Mouse (Mus musculus): ENCODE data around the gene Tcp11. TPM values are rescaled to one million over a fixed set of nuclear protein-coding genes. Genes with fewer than 3 reads are reported as not detected.

The Tcp11 gene
- polyA plus RNA-seq (2012; rRNA removed) (2.8 and 3.6 TPM in 2 replicates), polyA plus RNA-seq (2014; fragmentation: Nextera tagmentation; extraction: Ambion mirVana) (0.70 and 1.0 TPM in 2 replicates)

DNA sequence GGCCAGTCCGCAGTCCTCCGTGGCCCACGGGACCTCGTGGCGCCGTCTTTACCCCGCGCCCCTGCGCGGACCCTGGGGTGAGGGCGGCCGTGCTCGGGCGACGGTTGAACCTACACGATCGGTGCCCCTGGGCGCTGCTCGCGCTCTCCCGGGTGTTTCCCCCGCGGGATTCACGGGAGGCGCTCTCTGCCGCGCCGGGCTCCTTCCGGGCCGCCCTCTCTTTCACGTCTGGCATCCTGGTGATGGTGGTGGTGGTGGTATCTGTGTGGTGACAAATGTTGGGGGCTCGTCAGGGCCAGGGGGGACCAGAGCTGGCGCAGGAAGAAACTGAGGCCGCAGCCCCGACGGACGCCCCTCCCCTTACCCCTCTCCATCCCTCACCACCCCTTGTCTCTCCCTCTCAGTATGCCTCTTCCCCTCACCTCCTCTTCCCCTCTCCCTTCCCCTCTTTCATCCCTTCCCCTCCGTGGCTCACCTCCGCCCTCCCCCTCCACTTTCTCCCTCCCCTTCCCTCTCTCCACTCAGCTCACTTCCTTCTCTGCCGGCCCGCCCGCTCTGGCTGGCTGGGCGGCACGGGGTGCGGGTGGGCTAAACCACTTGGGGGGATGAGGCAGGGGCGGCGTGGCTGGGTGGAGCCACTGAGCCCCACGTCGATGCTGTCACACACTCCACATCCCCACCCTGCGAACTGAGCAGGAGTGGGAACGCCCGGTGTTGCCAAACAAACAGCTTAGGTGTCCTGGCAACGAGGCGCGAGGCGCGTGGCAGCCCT lies at the start of gene Tcp11:
Tcp11 (minus strand) TSS at position 595 of the 772 bp plus-strand sequence.
- DNase-seq (ENCODE audit: low spot score) (peak; percentile 76), ATAC-seq (ENCODE audit: low FRiP score, low read depth) (peak; percentile 85)
- Histone ChIP-seq H3K9ac (ENCODE audit: low read depth, low read length, severe bottlenecking) (peak within 1 kb of the TSS; percentile 65), H3K36me3 (ENCODE audit: control insufficient read depth, insufficient read depth, low read length) (no peaks in the 10 kb centered on the region), H3K4me1 (ENCODE audit: control insufficient read depth, insufficient read depth, low read length) (peaks cover 2% of the 10 kb centered on the region; the same call in 1 of the 2 replicates), H3K4me2 (replicated peaks; ENCODE audit: low read depth, low read length, severe bottlenecking) (peak within 1 kb of the TSS; percentile 100), H3K27ac (replicated peaks; ENCODE audit: low read depth, low read length) (no peak within 1 kb of the TSS), H3K4me3 (replicated peaks; ENCODE audit: low read length) (peak within 1 kb of the TSS; percentile 60), H3K9me3 (ENCODE audit: control insufficient read depth, low read length) (no peaks in the 10 kb centered on the region), H3K27me3 (ENCODE audit: control insufficient read depth, insufficient read depth, low read length) (no peaks in the 10 kb centered on the region)
- under 1% methylated on average over 40 of the region's 57 CpGs for WGBS
- no peak for TF ChIP-seq POLR2A (IDR thresholded peaks at IDR 0.05; ENCODE audit: borderline replicate concordance, extremely low read depth, insufficient read depth, insufficient read length)

- no peak for DNase-seq (ENCODE audit: low spot score)
- WGBS, result 93% methylated on average over 5 of the region's 5 CpGs
- TF ChIP-seq POLR2A (IDR thresholded peaks at IDR 0.05; ENCODE audit: borderline replicate concordance, extremely low read depth, insufficient read depth, insufficient read length), result no peak
Measured at GRCm38 (mm10) chr17:28129796-28130195, 49.4 kb upstream of the Tcp11 start.

DNA sequence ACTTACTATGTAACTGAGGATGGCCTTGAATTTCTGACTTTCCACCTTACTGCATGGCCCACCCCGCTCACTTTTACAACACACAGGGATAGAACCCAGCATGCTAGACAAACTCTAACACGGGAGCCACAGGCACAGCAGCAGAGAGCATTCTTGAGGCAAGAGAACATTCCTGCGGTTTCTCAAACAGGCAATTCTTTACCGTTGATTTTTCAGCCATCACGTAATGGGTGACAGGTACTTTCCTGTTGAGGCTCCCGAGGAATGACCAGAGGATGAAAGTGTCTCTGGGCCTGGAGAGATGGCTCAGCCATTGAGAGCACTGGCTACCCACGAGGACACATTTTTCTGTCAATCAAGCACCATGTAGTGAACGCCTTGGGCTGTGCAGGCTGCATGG lies 43.9 kb upstream of the Tcp11 start:
- H3K36me3 ChIP-seq (ENCODE audit: control insufficient read depth, insufficient read depth, low read length), result no peaks in the 10 kb centered on the region
- H3K9me3 ChIP-seq (ENCODE audit: control insufficient read depth, low read length), result no peaks in the 10 kb centered on the region
- 63% methylated on average over 8 of the region's 8 CpGs for WGBS
- DNase-seq (ENCODE audit: low spot score) (no peak), ATAC-seq (ENCODE audit: low FRiP score, low read depth) (no peak)
- TF ChIP-seq POLR2A (IDR thresholded peaks at IDR 0.05; ENCODE audit: borderline replicate concordance, extremely low read depth, insufficient read depth, insufficient read length), result no peak
- H3K4me2 ChIP-seq (replicated peaks; ENCODE audit: low read depth, low read length, severe bottlenecking), result no peak overlapping the region
- H3K4me1 ChIP-seq (ENCODE audit: control insufficient read depth, insufficient read depth, low read length), result no peaks in the 10 kb centered on the region
- H3K9ac ChIP-seq (ENCODE audit: low read depth, low read length, severe bottlenecking), result no peak overlapping the region
- no peak overlapping the region for H3K4me3 ChIP-seq (replicated peaks; ENCODE audit: low read length)
- no peaks in the 10 kb centered on the region for H3K27me3 ChIP-seq (ENCODE audit: control insufficient read depth, insufficient read depth, low read length)
- no peak overlapping the region for H3K27ac ChIP-seq (replicated peaks; ENCODE audit: low read depth, low read length)

More at GRCm38 (mm10) chr17:28129796-28130195, 49.4 kb upstream of the Tcp11 start:
- Histone ChIP-seq H3K27ac (replicated peaks; ENCODE audit: low read depth, low read length) (no peak overlapping the region), H3K27me3 (ENCODE audit: control insufficient read depth, insufficient read depth, low read length) (no peaks in the 10 kb centered on the region), H3K9ac (ENCODE audit: low read depth, low read length, severe bottlenecking) (no peak overlapping the region), H3K9me3 (ENCODE audit: control insufficient read depth, low read length) (no peaks in the 10 kb centered on the region), H3K4me2 (replicated peaks; ENCODE audit: low read depth, low read length, severe bottlenecking) (no peak overlapping the region), H3K4me1 (ENCODE audit: control insufficient read depth, insufficient read depth, low read length) (no peaks in the 10 kb centered on the region), H3K36me3 (ENCODE audit: control insufficient read depth, insufficient read depth, low read length) (no peaks in the 10 kb centered on the region), H3K4me3 (replicated peaks; ENCODE audit: low read length) (no peak overlapping the region)
- ATAC-seq (ENCODE audit: low FRiP score, low read depth), result no peak

DNA sequence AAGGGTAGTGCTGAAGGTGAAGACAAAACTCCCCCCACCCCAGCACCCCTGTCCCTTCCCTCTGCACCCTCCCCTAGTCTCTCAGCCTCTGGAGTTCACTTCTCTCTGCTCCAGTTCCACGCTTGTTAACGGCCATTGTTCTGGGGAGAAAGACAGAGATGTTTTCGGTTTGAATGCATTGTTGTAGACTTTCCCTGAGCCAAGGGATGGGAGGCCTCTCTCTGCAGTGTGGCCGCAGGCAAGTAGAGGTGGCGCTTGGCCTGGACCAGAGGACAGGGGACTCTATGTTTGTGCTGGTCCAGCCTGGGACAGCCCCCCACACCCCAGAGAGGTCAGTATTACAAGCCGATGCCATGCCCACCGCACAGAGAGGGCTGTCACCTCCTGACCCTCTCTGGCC lies 43.2 kb upstream of the Tcp11 start:
- Histone ChIP-seq H3K4me2 (replicated peaks; ENCODE audit: low read depth, low read length, severe bottlenecking) (no peak overlapping the region), H3K27ac (replicated peaks; ENCODE audit: low read depth, low read length) (no peak overlapping the region), H3K4me1 (ENCODE audit: control insufficient read depth, insufficient read depth, low read length) (no peaks in the 10 kb centered on the region), H3K4me3 (replicated peaks; ENCODE audit: low read length) (no peak overlapping the region), H3K27me3 (ENCODE audit: control insufficient read depth, insufficient read depth, low read length) (no peaks in the 10 kb centered on the region), H3K9me3 (ENCODE audit: control insufficient read depth, low read length) (no peaks in the 10 kb centered on the region), H3K9ac (ENCODE audit: low read depth, low read length, severe bottlenecking) (no peak overlapping the region), H3K36me3 (ENCODE audit: control insufficient read depth, insufficient read depth, low read length) (no peaks in the 10 kb centered on the region)
- no peak for TF ChIP-seq POLR2A (IDR thresholded peaks at IDR 0.05; ENCODE audit: borderline replicate concordance, extremely low read depth, insufficient read depth, insufficient read length)
- DNase-seq (ENCODE audit: low spot score) (no peak), ATAC-seq (ENCODE audit: low FRiP score, low read depth) (no peak)
- 64% methylated on average over 7 of the region's 7 CpGs for WGBS

DNA sequence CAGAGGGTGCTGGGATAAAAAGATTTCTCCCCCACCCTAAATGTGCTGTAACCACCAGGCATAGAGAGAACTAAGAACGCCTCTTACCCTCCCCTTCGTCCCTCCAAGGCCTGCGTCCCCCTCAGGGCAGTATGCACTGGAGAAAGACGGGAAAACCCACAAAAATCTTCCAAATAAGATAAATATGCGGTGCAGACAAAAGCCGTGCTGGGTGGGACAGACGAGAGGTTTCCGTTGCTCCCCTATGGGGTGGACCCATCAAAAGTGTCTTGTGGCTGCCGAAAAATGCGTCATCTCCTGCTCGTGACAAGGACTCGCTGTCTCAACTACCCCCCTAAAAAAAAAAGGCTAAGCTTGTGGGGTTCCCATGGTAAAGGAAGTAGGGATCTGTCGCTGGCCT lies 42.5 kb upstream of the Tcp11 start:
- WGBS, result 63% methylated on average over 13 of the region's 13 CpGs

More for the DNA sequence above, 42.5 kb upstream of the Tcp11 start:
- Histone ChIP-seq H3K9me3 (ENCODE audit: control insufficient read depth, low read length) (no peaks in the 10 kb centered on the region), H3K4me1 (ENCODE audit: control insufficient read depth, insufficient read depth, low read length) (no peaks in the 10 kb centered on the region), H3K27ac (replicated peaks; ENCODE audit: low read depth, low read length) (no peak overlapping the region), H3K36me3 (ENCODE audit: control insufficient read depth, insufficient read depth, low read length) (no peaks in the 10 kb centered on the region), H3K4me3 (replicated peaks; ENCODE audit: low read length) (no peak overlapping the region), H3K4me2 (replicated peaks; ENCODE audit: low read depth, low read length, severe bottlenecking) (no peak overlapping the region), H3K9ac (ENCODE audit: low read depth, low read length, severe bottlenecking) (no peak overlapping the region), H3K27me3 (ENCODE audit: control insufficient read depth, insufficient read depth, low read length) (no peaks in the 10 kb centered on the region)
- ATAC-seq (ENCODE audit: low FRiP score, low read depth), result no peak
- no peak for TF ChIP-seq POLR2A (IDR thresholded peaks at IDR 0.05; ENCODE audit: borderline replicate concordance, extremely low read depth, insufficient read depth, insufficient read length)
- DNase-seq (ENCODE audit: low spot score), result no peak
